Mouse (Mus musculus) left cerebral cortex, adult 9 months (tissue): Measurements from ENCODE around the gene Magea5.
A peak's percentile ranks its signal among the peaks of the same experiment; 100 is the strongest.
"Not testable (repeated sequence)": the region's sequence is repeated elsewhere in the genome, so short reads cannot be mapped to it uniquely, and the experiment has no call there.

Source experiments
- DNase-seq, 2 experiments: peaks; one replicate each; pipeline ENCODE4 v3.0.0; 2022; ENCODE audit warnings: low spot score in 2 of 2

Gene Magea5

GRCm38 (mm10) chrX:155063045-155063444 is at the start of gene Magea5:
Magea5 (minus strand) TSS chrX:155063145.
- not testable (repeated sequence) for DNase-seq

- peak; percentile 0 to 33 for DNase-seq
Measured at GRCm38 (mm10) chrX:155098024-155098423, 35.1 kb upstream of the Magea5 start.

DNA sequence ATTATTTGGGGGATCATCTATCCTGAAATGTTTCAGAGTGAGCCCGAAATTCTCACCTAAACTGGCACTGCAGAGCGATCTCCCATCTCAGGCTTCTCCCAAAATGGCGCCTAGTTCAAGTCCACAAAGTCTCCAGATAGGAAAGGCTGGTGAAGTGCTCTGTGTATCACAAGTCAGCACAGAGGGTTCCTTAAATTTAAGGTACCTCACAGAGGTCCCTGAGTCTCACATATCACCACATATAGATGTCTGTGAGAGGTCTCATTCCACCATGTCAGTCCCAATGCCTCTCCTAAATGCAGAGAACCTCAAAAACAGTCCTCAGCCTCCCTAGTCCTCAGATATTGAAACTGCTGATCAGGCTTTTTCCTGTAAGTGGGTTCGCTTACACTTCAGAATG is 30.6 kb upstream of the Magea5 start, which contains the start of gene Magea2:
TSS of gene Magea2 (minus strand) at position 101 of the 400 bp plus-strand sequence.
- DNase-seq, result not testable (repeated sequence)

GRCm38 (mm10) chrX:155089693-155090092 is 26.7 kb upstream of the Magea5 start, which contains the start of gene Magea1:
Magea1 (minus strand) TSS chrX:155089793.
- DNase-seq, result not testable (repeated sequence)
